Mouse (Mus musculus): ENCODE measurements around the gene Zfp821.

The Zfp821 gene

DNA sequence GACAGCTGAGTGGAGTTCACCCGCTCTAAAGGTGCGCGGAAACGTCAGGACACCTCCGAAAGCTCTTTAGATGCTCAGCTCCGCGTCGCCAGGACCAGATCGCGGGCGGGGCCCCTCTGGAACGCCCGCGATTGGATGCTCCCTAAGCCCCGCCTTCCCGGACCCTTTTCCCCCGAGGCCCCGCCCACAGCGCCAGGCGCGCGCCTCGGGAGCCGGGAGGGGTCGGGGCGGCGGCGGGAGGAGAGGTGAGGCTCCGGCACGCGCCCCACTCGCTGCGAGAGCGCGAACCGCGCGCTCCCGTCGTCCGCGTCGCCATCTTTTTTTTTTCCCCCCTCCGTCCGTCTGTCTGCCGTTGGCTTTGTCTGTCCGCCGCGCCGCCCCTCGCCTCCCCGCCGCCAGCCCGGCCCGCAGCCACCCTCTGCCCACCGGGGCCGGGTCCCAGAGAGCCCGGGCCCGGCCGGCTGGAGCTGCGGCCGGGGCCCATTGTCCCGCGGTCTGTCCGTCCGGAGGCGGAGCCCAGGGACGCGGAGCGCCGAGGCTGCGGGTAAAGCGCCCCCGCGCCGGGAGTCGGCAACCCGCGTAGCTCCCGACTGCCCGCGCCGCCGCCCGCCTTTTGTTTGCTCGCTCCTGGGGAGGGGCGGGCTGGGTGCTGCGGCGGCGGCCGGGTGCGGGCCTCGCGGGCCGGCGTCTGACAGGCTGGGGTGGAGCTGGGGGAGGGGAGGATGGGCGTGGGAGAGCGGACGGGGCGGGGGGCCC is at the start of gene Zfp821:
TSS of gene Zfp821 (plus strand) at position 227 of the 756 bp plus-strand sequence.
- DNase-seq (ENCODE audit: low spot score in 2 of 2), result peak; percentile 79 to 82

DNA sequence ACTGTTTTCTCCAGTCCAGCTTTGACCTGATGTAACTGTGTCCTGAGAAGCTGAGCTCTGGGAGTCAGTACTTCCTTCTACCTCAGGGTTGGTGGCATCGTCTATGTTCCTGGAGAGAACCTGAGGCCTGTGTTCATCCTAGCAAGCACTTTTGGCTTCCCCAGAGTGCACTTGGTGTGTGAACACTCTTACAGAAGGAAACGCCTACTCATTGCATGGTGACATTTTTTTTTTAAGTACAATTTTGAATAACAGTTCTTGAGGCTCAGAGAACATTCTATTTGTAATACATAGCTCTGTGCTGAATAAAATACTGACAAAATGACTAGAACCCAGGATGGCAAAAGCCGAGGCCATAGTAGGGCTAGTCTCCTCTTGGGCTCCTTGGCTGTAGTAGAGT is 48.5 kb upstream of the Zfp821 start:
- DNase-seq (ENCODE audit: low spot score in 2 of 2), result no peak

DNA sequence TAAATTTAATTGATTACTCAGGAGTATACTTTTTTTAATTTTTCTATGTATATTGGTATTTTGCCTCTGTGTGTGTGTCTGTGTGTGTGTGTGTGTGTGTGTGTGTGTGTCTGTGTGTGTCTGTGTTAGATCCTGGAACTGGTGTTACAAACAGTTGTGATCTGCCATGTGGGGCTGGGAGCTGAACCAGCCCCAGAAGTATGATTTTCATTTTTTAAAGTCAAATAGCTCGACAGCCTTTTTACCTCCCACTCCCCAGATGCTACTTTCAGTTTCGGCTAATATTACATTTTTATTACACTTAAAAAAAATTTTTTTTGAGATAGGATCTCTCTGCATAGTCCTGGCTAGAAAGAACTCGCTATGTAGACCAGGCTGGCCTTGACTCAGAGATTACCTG is 43.0 kb upstream of the Zfp821 start:
- DNase-seq (ENCODE audit: low spot score in 2 of 2), result no peak

DNA sequence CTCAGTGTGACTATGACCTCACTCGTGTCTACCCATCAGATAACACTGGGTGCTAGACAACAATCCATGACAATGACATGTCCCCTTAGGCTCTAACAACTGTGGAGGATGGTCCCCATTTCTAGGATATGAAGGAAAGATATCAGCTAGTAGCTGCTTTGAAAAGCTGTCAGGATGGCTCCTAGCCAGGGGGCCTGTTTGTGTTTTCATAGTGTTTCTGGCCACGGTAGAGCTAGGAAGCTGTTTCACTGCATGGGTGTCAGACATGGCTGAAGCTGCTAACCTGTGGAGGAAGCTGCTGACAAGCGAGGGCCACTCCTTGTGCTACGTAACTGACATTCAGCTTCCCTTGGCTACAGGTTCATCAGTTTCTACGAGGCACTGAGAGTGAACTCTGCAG is 38.7 kb upstream of the Zfp821 start:
- DNase-seq (ENCODE audit: low spot score in 2 of 2), result no peak

DNA sequence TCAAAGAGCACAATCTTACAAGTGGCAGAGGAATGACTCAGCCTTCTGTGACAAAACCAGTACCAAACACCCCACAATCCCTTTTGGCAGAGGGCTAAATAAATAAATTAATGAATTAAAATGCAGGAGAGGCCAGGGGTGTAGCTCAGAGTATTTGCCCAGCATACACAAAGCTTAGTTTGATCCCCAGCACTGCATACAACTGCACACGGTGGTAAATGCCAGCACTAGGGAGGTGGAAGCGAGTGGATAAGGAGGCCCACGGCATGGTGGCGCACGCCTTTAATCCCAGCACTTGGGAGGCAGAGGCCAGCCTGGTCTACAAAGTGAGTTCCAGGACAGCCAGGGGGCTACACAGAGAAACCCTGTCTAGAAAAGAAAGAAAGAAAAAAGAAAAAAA is 32.7 kb upstream of the Zfp821 start:
- DNase-seq (ENCODE audit: low spot score in 2 of 2), result no peak

DNA sequence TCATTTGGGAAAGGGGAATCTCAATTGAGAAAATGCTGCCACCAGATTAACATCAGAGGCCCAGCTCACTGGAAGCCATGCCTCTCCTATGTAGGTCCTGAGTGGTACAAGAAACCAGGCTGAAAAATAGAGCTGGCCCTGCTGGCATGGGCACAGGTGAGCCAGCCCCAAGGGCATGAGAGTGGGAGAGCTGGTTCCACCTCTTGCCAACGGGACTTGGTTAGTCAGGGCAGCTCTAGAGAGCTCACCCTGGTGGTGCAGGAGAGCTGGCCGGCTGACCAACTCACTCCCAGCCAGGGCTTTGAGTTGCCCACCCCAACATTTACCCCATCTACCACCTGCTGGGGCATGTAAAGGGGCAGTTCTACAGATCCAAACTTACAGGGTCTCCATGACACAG is 31.8 kb upstream of the Zfp821 start:
- no peak for DNase-seq (ENCODE audit: low spot score in 2 of 2)

DNA sequence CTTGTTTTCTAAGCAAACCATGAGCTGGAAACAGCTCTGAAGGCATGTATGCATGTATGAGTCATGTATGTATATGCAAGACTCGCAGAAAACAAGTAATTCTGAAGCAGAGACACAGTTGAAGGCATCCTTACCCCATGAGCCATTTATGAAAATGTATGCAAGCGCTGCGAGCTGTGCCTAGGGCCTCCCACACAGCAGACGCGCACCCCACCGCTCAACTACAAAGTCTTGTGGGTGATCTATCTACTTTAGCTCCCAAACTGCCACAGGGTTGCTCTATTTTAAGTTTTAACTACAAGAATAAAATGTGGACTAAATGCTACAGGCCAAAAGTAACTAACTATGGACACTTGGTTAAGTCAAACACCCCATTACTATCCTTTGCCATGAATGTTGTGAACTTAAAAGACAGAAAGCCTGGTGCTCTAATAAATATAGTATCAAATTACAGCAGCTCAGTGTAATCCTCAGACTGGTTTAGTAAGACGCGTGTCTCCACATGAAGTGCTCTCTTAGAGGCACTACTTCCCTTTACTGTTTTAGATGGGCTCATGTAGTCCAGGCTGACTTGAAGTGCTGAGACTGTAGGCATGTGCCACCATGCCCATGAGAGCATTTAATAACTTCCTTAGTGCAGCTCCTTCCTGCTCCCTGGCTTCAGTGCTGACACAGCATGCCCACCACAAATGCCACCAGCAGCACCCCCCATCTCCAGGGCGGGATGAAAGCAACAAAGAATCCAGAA is 29.3 kb upstream of the Zfp821 start:
- peak in 1 of 2 experiments; percentile 18 for DNase-seq (ENCODE audit: low spot score in 2 of 2)

DNA sequence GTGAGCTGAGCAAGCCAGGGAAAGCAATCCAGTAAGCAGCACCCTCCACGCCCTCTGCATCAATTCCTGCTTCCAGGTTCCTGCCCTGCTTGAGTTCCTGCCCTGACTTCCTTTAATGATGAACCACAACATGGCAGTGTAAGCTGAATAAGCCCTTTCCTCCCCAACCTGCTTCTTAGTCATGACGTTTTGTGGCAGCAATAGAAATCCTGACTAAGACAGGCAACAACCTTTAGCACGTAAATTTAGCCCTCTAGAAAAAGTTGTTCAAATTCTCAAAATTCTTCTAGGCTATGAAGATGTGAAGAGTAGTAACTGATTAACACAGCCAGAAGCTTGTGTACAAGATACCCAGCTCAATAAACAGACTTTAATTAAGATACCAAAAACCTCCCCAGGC is 23.8 kb upstream of the Zfp821 start:
- DNase-seq (ENCODE audit: low spot score in 2 of 2), result no peak

DNA sequence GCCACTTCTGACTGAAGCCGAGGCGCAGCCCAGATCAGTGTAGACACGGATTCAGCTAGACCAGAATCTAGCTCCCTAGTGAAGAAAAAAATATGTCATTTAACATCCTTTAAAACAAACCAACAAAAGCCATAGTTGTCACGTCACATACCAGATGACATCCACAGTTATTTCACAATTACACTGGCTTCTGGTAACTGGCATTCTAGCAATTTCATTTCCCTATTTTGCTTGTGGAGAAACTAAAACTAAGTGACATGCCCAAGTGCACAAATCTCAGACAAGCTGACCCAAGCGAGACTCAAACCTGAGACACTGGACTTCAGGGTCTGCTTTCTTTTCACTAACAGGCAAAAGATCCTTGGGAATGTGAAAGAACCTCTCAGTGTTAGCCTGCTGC is 23.2 kb upstream of the Zfp821 start:
- no peak for DNase-seq (ENCODE audit: low spot score in 2 of 2)

DNA sequence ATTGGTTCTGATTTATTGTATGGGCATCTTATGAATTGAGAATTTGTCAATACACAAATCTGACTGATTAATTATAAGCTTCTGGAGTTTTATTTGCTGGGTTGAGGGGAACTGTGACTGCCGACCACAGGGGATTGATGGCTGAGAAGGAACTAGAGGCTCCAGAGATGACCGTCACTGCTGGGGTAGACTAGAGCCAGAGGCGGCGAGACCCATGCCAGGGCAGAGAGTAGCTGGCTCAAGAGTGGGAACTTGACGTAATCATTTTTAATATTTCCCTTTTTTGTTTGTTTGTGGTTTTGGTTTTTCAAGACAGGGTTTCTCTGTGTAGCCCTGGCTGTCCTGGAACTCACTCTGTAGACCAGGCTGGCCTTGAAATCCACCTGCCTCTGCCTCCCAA is 18.1 kb upstream of the Zfp821 start:
- DNase-seq (ENCODE audit: low spot score in 2 of 2), result no peak

DNA sequence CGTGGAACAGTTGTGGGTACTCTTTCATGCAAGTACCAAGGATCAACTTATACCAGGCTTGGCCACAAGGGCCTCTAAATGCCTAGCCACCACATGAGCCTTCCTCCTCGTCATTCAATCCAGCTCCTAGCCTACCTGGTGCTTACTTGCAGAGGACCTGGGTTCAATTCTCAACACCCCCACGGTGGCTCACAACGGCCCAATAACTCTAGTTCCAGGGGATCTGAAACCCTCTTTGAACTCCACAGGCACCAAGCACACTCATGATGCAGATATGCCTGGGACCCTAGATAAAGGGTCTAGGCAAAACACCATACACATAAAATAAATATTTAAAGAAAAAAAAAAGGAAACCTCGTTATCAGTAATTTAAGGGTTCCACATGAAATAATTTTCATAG is 13.6 kb upstream of the Zfp821 start:
- no peak for DNase-seq (ENCODE audit: low spot score in 2 of 2)

DNA sequence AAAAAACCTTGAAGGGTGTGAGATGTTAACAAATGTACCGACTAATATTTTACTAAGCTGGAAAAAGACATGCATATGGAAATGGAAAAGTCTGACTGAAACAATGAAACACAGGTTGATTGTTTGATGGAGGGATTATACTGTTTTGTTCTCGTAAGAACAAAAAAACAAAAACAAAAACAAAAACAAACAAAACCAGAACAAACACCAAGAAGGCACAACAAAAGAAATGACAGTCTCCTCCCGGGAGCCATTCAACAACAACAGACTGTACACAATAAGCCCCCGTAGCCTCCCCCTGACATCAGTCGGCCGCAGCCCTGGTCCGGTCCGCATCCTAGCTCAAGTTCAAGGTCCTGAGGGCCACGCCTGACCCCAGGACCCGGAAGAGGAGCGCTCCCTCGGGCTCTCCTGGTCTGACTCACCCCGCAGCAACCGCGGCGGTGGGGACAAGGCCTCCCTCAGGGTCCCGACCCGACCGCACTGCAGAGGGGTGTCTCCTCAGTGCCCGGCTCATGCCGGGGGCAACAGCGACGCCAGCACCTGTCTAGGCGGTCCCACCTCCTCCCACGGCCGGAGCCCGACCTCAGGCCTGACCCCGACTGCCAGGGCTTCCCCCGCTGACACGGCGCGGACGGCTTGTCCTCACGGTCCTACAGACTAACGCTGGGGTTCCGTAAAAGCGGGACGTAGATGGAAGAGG is 12.8 kb upstream of the Zfp821 start:
- DNase-seq (ENCODE audit: low spot score in 2 of 2), result no peak

DNA sequence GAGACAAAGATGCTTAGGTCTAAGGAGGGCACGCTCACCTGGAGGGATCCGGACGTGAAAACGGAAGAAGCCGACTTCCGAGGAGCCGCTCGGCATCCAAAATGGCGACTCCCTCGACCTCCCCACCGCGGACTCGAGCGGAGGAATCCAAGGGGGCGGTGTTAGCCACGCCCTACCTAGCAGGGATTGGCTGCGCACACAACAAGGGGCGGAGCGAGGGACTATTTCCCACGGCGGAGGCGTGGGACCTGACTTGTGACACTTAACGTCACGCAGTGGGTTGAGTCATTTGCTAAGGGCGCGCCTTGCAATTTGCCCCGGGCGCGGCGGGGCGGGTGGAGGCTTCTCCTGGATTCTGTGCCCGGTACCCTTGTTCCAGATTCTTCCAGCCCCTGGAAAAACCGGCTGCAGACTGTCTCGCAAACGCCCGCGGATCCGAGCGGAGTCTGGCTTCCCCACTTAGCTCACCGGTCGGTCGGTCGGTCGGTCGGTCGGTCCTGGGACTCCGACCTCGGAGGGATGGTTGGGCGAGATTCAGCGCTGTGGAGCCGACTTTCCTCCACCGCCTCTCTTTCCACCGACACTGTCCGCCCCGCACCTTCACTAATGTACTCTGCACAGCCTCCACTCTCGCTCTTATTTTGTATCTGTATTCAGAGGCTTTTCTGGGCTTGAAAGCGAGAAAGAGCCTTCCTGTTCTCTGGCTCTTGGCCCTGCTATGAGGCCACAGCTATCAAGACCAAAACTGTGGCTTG is 12.0 kb upstream of the Zfp821 start, which contains the start of gene Ist1:
TSS of gene Ist1 (minus strand) at position 115 of the 755 bp plus-strand sequence.
- DNase-seq (ENCODE audit: low spot score in 2 of 2), result peak; percentile 96

DNA sequence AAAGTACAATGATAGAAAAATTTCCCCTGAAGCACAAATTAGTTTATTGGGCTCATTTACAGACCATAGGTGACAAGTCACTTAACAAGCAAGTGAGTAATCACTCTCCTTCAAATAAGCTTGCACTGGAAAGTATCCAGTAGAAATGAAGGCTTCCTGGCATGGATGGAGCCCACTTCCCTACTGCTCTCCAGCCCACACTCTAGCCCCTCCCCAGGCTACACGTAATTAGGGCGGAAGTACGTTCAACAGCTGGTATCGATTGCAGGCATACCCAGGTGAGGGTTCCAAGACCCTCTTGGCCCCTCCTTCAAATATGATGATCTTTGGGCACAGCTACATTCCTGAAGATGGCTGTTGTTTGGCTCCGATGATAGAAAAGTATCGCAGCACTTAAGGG is 11.2 kb upstream of the Zfp821 start:
- DNase-seq (ENCODE audit: low spot score in 2 of 2), result no peak

DNA sequence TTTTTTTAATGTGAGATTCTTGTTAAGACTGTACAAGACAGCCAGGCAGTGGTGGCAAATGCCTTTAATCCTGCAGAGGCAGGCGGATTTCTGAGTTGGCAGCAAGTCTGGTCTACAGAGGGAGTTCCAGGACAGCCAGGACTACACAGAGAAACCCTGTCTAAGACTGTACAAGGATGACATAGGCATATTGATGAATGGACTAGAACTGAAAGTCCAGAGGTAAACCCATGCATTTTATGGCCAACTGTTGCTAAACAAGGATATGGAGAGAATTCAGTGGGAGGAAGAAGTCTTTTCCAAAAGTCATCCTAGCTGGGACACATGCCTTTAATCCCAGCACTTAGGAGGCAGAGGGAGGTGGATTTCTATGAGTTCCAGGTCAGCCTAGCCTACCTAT is 7.6 kb upstream of the Zfp821 start:
- no peak for DNase-seq (ENCODE audit: low spot score in 2 of 2)

DNA sequence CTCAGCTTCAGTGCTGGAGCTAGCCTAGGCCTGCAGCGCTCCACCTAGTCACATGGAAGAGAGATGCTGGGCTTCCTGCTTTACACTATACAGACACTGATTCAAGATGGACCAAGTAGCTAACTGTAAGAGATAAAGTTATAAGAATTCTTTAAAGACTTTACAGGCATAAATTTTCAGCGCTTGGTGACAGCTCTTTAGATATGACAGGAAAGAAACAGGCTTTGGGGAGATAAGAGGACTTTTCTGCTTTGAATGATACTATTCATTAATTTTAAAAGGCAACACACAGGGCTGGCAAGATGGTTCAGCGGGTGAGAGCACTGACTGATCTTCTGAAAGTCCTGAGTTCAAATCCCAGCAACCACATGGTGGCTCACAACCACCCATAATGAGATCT is 6.9 kb upstream of the Zfp821 start:
- DNase-seq (ENCODE audit: low spot score in 2 of 2), result no peak

DNA sequence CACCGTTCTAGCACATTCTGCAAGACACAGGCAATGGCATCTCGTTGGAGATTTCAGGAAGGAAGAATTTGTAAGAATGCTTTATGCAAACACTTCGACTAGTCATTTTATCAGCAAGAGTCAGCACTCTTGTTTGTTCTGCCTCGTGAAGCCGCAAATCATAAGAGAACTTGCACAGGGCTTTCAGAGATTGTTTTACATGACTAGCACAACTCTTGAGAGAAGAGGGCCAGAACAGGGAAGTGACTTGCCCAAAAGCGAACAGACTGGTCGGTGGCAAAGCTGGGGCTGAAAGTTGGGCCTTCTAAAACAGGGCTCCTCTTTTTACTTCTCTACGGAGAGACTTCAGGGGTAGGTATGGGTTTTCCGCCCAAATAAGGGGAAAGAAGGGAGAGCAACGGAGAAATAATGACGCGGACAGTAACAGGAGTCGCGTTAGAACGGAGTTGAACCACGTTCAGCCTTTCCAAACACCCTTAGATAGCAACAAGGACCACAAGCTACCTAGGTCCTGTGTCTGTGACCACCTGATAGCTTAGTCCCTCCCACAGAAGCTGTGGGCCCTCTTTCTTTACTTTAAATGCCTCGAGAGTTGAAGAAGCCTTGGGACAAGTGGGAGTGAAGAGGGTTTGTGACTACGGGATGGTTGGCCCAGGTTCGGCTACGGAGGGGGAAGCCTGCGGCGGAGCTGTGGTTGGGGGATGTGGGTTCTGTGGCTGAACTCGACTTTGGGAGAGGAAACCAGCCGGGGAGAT is 604 bp upstream of the Zfp821 start:
- DNase-seq (ENCODE audit: low spot score in 2 of 2), result no peak

DNA sequence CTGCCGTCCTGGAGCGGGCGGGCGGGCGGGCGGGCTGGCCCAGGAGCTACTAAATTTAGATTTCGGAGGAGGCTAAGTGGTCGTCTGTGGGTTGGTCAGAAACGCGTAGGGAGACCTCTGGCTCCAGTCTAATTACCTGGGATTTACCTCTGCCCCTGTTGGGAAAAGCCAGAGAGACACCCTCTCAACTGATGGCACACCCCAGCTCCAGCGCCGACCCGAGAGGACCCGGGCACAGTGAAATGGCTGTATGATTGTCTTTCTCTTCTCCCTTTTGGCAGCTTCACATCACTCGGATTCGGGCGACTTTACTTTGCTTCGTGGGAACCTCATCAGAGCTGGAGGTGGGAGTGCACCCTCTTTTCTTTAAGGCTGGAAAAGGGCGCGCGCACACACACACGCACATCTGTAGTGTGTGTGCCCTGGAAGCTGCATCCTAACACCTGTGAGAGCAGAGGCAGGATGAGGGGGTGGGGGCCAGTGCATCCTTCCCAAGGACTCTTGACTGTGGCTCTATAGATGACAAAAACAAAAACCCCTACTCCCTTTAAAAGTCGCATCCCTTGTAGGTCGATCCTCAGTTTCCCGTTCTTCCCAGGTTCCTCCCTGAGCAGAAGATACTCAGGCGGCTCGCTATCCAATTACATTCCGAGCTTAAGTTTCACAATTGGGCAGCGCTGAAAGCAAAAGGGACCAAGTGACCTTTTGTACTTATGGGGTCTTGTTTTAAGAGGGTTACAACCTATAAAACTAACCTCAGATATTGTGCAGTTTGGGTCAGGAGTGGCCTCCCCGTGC is 929 bp downstream of the Zfp821 start:
- DNase-seq (ENCODE audit: low spot score in 2 of 2), result no peak

DNA sequence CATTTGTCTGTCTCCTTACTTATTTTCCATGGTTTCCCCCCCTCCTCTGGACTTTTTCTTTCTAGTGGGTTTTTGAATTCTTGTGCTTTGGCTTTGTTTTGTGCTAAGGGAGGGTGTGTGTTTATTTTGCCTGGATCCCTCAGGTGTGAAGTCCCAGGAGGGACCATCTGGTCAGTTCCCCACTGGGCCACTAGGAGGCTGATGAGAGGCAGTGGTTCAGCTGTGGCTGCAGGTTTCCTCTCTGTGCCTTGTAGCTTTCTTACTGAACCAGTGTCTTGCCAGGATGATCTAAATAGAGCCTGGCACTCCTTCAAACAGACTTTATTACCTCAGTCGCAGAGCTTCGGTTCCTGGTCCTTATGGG is 1.5 kb downstream of the Zfp821 start:
- peak; percentile 52 to 70 for DNase-seq (ENCODE audit: low spot score in 2 of 2)

DNA sequence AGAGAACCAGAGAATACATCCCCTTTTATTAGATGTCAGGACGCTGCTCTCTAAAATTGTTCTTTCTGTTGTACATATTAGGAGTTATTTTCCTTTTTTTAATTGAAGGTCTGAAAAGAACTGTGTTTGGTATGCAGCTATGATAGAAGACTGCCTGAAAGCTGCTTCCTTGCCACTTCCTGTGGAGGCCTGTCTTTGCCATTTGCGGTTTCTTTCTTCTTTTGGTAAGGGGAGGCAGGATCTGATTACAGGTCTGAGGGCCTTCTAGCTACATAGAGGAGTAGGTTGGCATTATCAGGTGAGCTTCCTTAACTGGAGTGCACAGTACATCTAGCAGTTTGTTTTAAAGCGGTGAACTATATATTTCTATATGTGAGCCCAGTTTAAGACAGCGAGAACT is 2.6 kb downstream of the Zfp821 start:
- DNase-seq (ENCODE audit: low spot score in 2 of 2), result no peak

Data from frontal cortex, postnatal 25 days (tissue).